Mouse (Mus musculus) right cerebral cortex, adult 2 months (tissue): ENCODE measurements around the gene Kcp.

Experiments used
- DNase-seq, 2 experiments: peaks; one replicate each; pipeline ENCODE4 v3.0.0; 2021 to 2022; ENCODE audit warnings: low spot score in 2 of 2

Kcp gene

DNA sequence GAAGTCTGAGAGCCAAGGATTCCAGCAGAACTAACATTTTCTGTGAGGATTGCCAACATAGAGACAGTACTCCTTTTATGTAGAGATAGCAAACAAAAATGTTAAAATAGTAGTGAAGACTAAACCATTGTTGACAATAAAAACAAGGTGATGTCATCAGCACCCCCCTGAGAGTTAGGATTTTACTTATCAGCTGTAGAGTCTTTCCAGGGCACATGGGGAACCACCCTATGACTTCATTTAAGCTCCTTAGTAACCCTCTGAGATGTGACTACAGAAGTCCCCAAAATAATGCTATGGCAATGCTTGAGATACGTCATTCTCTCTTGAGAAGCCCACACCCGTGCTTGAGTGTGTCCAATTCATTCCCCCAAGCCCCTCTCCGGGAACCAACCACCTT, 44.4 kb downstream of the Kcp start:
- no peak for DNase-seq

GRCm38 (mm10) chr6:29461502-29461901, 46.2 kb downstream of the Kcp start:
- DNase-seq = no peak

DNA sequence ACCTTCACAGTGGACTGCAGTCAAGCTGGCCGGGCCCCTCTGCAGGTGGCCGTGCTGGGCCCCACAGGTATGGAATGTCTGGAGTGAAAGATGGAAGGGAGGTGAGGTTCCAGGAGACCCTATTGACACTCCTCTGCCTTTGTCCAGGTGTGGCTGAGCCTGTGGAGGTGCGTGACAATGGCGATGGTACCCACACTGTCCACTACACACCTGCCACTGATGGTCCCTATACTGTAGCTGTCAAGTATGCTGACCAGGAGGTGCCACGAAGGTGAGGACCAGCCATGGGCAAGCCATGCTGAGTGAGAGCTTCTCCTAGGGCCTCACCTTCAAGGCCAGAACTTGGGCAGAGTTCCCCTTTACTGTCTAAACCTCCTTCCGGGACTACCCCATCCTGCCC, 57.1 kb downstream of the Kcp start:
- no peak for DNase-seq

GRCm38 (mm10) chr6:29449858-29450257, 57.9 kb downstream of the Kcp start:
- DNase-seq = no peak

- no peak for DNase-seq
Observed at GRCm38 (mm10) chr6:29445354-29445753, 62.4 kb downstream of the Kcp start.

DNA sequence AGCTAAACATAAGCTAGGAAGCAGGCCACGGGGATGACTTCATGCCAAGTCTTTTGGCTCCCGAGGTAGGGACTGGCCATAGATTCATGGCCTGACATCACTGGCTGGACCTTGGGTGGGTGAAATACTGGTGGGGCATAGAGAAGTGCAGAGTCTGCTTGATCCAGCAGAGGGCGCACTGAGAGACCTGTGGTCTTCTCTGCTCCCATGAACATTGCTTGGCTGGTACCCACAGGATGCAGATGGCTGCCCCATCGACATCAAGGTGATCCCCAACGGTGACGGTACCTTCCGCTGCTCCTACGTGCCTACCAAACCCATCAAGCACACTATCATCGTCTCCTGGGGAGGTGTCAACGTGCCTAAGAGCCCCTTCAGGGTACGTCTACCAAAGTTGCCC, 63.0 kb downstream of the Kcp start:
- DNase-seq = no peak

GRCm38 (mm10) chr6:29439789-29440188, 68.0 kb downstream of the Kcp start:
- DNase-seq = no peak

DNA sequence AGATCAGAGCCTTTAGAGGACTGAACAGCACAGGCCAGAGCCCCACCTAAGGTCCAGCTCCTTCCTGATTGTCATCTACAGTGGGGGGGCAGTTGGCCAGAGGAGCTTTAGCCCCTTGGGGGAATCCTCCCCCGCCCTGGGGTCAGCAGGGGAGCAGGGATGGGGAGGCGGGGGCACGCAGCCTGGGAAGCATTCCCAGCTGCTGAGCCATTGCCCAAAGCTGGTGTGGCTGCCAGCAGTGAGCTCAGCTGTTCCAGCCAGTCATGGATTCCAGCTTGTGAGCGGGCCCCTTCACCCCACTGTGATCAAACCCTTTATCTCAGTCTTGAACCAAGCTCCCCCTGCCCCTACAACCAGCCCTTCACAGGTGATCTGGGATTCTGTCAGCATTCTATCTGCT, 68.5 kb downstream of the Kcp start:
- DNase-seq = no peak

- no peak for DNase-seq
Observed at GRCm38 (mm10) chr6:29436461-29436934, 71.3 kb downstream of the Kcp start.

DNA sequence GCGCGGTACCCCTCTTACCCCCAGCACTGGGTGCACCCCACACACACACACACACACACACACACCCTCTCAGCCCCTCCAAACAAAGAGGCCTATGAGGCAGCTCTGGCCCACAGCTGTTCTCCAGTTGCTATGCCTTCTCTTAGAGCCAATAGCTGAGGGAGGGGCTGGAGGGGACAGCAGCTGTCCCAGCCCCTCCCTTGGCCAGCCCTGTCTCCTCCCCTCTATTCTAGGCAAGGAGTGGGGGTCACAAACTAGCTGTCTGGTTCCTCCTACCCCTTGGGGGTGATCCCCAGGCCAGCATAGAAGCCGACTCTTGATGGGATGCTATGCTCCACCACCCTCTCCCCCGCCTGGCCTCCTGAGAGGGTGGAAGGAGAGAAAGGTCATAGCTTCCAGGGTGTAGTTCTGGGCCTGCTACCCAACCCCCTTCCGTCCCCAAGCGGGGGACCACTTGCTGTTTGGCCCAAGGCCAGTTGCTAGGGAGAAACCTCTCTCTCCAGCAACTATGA, 71.8 kb downstream of the Kcp start:
- no peak for DNase-seq

DNA sequence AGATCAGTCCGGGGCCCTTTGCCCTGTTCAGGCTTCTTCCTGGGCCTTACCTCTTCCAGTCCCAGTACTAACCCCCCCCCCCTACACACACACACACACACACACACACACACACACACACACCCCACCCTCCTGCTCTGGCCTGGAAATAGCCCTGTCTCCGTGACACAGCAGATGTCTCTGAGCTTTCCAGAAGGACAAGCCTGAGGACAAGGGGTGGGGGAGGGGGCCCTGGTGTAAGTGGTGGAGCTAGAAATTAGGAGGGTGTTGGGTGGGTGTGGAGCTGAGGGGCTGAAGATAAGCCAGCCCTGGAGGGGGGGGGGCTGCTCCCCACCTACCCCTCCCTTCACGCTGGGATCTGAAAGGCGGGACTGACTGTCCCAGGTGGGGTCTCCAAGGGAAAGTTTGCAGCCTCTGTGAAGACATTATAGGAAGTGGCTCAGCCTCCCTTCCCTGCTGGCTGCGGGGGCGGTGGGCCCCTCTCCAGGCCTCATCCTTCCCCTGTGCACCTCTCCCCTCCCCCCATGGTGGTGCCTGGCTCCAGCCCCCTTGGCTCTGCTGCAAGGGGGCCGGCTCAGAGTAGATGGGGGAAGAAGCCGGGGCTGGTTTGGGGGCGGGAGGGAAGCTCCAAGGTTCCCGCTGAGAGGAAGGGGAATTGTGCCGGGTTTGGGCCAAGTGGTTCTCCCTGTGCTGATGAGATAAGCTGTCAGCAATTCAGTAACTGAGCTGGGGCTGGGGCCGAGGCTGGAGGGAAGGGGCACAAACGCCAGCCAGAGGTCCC, 72.7 kb downstream of the Kcp start:
- no peak for DNase-seq

DNA sequence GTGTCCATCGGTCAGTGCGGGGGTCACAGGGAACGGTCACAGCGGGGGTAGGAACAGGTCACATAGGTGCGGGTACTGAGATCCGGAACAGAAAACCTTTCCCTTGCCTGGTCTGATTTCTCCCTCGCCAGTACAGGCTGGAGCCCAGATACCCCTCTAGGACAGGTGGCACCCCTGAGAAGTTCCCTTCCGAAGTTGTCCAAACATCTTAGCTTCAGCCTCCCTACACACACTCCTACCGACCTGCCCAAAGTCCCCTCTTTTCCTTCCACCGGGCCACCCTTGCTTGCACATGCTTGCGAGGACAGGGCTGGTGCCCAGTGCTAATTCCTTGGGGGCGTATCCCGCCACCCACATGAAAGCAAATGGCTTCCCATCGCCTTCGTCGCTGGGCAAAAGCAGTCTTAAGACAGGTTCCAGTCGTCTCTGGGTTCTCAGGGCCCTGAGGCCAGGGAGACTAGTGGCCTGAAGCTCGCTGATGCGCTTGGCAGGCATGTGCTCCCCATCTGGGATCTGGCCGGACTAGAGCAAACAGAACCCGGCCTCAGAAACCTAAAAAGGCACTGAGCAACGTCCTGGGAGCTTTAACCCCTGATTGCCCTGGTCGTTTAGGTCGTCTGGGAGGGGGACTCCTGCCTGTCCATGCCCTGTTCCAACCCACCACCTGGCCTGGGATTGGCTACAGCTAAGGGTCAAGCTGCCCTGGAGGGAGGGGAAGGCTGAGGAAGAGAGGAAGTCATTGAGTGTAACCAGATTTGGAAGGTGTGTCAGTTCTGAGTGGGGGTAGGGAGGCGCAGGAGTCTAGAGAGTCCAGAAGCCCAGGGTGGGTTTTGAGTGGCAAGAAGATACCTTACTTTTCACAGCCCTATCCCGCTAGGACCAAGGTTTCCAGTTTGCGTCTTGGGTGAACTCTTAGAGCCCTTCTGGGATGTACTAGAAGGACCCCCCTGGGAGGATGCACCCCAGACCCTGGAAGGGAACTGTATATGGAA, 73.7 kb downstream of the Kcp start:
- no peak for DNase-seq

DNA sequence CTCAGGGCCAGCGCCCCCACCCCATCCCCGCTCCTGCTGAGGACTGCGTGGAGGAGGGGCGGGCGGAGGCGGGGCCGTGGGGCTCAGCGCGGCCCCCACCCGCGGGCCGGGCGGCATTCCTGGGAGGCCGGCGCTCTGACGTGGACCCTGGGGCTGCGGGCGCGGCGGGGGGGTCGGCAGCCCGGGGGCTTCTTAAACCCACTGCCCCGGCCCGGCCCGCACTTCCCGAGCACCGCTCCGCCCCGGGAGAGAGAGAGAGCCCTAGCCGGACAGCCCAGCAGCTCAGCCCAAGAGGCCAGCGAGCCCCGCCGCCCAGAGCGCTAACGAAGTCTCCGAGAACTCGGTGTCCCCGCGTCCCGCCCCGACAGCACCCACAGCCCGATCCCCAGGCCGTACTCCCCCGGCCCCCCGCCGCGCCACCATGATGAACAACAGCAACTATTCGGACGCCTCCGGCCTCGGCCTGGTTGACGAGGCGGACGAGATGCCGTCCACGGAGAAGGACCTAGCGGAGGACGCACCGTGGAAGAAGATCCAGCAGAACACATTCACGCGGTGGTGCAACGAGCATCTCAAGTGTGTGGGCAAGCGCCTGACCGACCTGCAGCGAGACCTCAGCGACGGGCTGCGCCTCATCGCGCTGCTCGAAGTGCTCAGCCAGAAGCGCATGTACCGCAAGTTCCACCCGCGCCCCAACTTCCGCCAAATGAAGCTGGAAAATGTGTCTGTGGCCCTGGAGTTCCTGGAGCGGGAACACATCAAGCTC, 74.5 kb downstream of the Kcp start, which contains the start of gene Flnc:
Gene Flnc, plus strand, starts transcription at position 219 of the 766 bp plus-strand sequence.
- DNase-seq = peak in 1 of 2 experiments; percentile 17

- DNase-seq = no peak
Observed at GRCm38 (mm10) chr6:29432676-29433037, 75.1 kb downstream of the Kcp start.

GRCm38 (mm10) chr6:29432156-29432555, 75.6 kb downstream of the Kcp start:
- no peak for DNase-seq

- no peak for DNase-seq
Observed at GRCm38 (mm10) chr6:29431473-29431872, 76.3 kb downstream of the Kcp start.

DNA sequence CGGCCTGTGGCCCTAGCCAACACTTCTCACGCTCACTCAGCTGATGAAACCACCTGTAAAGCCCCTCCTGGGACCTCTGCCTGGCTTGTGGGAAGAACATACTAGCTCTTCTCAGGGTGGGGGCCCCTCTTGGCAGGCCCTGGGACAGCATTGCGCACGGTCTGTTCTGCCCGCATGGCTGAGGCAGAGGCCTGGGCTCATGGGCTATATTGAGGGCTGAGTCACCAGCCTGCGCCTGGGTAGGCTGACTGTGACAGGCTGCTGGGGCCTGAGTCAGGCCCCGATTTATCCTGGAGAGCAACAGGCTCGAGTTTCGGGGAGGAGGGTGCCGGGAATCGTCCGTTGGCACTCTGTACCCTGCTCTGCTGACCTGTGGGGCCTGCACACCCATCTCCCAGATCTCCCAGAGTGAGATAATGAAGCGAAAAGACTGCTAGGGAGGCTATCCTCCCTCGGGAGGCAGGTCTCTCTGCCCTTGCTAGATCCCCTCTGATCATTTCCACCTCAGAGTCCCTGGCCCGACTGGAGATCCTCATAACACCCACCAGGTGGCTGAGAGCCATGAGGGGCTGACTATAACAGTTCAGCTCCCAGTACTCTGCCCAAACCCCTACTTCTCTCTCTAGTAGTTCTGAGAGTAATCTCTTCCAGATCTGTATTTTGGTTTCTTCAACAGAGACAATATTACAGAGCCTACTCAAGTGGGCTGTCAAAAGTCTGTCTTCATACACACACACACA, 76.9 kb downstream of the Kcp start:
- no peak for DNase-seq

DNA sequence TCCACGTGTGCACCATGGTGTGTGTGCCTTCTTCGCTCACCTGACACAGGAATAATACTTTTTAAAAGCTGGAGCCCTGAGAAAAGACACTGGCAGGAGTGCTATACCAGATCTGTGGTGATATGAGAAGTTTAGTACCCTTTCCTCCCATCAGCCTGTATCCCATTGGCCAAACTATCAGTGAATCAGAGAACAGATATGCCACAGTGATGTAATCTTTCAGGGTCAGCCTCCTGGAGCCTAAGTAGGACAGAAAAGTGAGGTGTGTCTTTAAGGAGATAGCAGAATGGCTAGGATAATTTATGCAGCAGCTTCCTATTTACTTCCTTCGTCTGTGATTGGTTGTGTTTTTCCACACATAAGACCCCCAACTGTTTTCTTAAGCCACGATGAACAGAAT, 79.6 kb downstream of the Kcp start:
- DNase-seq = no peak

DNA sequence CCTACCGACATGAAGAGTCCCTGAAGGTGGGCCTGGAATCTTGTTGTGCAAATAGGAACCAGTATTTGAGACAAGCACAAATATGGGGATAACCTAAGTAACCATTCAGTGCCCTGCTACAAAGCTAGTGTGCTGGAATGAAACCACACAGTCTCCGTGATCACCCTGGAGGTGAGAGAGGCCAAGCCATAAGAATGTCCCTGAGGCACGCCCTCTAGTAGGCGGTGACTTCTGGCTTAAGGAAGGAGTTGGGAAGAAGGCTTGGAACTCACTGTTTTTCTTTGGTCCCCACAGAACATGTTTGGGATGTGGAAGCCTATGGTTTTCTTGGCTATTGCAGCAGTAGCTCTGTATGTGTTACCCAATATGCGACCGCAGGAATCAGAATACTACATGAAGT, 81.4 kb downstream of the Kcp start:
- DNase-seq = no peak

- no peak for DNase-seq
Observed at GRCm38 (mm10) chr6:29425118-29425517, 82.6 kb downstream of the Kcp start.
